Mouse (Mus musculus) kidney, adult 9 months (tissue): ENCODE results near the gene Iqsec1.

Experiments
- DNase-seq: peaks from one replicate; pipeline ENCODE4 v3.0.0; 2022

Gene Iqsec1

GRCm38 (mm10) chr6:90700737-90701136 lies 287.7 kb downstream of the Iqsec1 start:
- no peak for DNase-seq

GRCm38 (mm10) chr6:90700068-90700467 lies 288.4 kb downstream of the Iqsec1 start:
- DNase-seq = no peak

- DNase-seq = no peak
Observed at GRCm38 (mm10) chr6:90698843-90699242, 289.6 kb downstream of the Iqsec1 start.

GRCm38 (mm10) chr6:90695754-90696153 lies 292.7 kb downstream of the Iqsec1 start:
- DNase-seq = no peak

GRCm38 (mm10) chr6:90692404-90692803 lies 296.1 kb downstream of the Iqsec1 start:
- no peak for DNase-seq

- DNase-seq = no peak
Observed at GRCm38 (mm10) chr6:90691935-90692334, 296.6 kb downstream of the Iqsec1 start.

GRCm38 (mm10) chr6:90689500-90689899 lies 299.0 kb downstream of the Iqsec1 start:
- DNase-seq = no peak

- DNase-seq = peak; percentile 32
Observed at GRCm38 (mm10) chr6:90688742-90689141, 299.7 kb downstream of the Iqsec1 start.

GRCm38 (mm10) chr6:90688003-90688402 lies 300.5 kb downstream of the Iqsec1 start:
- DNase-seq = no peak

GRCm38 (mm10) chr6:90686812-90687211 lies 301.7 kb downstream of the Iqsec1 start:
- DNase-seq = no peak

- peak; percentile 48 for DNase-seq
Observed at GRCm38 (mm10) chr6:90683831-90684532, 304.5 kb downstream of the Iqsec1 start.

GRCm38 (mm10) chr6:90680401-90680800 lies 308.1 kb downstream of the Iqsec1 start:
- no peak for DNase-seq

GRCm38 (mm10) chr6:90678759-90679158 lies 309.7 kb downstream of the Iqsec1 start:
- DNase-seq = peak; percentile 56

GRCm38 (mm10) chr6:90668693-90669092 lies 319.8 kb downstream of the Iqsec1 start:
- no peak for DNase-seq

GRCm38 (mm10) chr6:90663736-90664135 lies 324.7 kb downstream of the Iqsec1 start:
- no peak for DNase-seq

GRCm38 (mm10) chr6:90662148-90662547 lies 326.3 kb downstream of the Iqsec1 start:
- DNase-seq = no peak

- no peak for DNase-seq
Observed at GRCm38 (mm10) chr6:90661029-90661399, 327.5 kb downstream of the Iqsec1 start.

- no peak for DNase-seq
Observed at GRCm38 (mm10) chr6:90660398-90661028, 328.0 kb downstream of the Iqsec1 start.

- no peak for DNase-seq
Observed at GRCm38 (mm10) chr6:90659913-90660312, 328.6 kb downstream of the Iqsec1 start.

- DNase-seq = peak; percentile 37
Observed at GRCm38 (mm10) chr6:90656344-90656850, 332.1 kb downstream of the Iqsec1 start.

- DNase-seq = peak; percentile 71
Observed at GRCm38 (mm10) chr6:90653736-90654135, 334.7 kb downstream of the Iqsec1 start.

GRCm38 (mm10) chr6:90650634-90651033 lies 337.9 kb downstream of the Iqsec1 start:
- no peak for DNase-seq

- DNase-seq = no peak
Observed at GRCm38 (mm10) chr6:90649279-90649678, 339.2 kb downstream of the Iqsec1 start.

- no peak for DNase-seq
Observed at GRCm38 (mm10) chr6:90648391-90648790, 340.1 kb downstream of the Iqsec1 start.
